Mouse (Mus musculus): ENCODE data around the gene Cfap54.

- TF ChIP-seq CTCF (IDR thresholded peaks at IDR 0.05; ENCODE audit: low read depth, low read length) (no peak), TAL1 (conservative IDR thresholded peaks at IDR 0.05; ENCODE audit: low read depth, low read length) (no peak), POLR2AphosphoS5 (IDR thresholded peaks at IDR 0.05; ENCODE audit: insufficient replicate concordance, low read depth, low read length) (no peak), GATA1 (IDR thresholded peaks at IDR 0.05; ENCODE audit: borderline replicate concordance, low read length) (no peak), GATA2 (IDR thresholded peaks at IDR 0.05; ENCODE audit: borderline replicate concordance, low read depth, low read length) (no peak)
Measured at GRCm38 (mm10) chr10:93051016-93051726, 30.2 kb downstream of the Cfap54 start.
